14 mouse cellular contexts compared by ENCODE assay signal in the genomic region with DNA sequence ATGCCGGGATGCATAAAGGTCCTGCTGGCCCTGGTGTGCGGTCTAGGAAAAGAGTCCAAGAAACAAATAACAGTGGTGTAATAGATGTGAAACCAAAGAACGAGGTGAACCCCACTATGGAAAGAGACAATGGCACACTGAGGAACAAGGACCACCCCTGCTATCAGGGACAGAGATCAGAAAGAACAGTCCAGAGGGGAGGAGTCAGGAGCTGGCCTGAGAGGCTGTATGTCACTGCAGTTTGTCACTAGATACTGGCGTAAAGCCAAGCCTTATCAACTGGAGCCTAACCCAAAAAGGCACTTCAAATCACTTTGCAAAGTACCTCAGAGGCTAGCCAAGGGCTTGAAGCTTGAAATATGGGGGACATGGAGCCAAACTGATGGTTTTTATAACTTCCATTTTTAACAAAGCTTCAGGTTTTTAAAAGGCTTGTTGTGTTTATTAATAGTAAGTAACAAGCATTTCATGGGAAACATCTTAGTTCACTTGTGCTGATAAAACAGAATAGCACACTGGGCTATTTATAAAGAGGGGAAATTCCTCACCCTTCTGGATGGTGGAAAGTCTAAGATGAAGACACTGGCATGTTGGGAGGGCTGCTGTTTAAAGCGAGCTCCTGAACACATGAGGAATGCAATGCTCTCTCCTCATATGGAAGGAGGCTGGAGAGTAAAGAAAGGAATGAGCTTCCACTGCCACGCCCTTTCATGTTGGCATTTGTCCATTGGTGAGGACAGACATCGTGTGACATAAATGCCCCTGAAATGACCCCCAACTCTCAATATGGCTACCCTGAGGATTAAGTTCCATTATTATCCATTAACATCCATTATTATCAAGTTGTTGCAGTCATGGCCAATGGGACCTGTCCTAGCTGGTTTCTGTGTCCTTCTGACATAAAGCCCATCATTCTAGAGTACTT.
DNase-seq lines count a peak whose midpoint lies in the region; ATAC-seq lines count a peak whose summit lies in the region.
"Had no signal": no experiment of that assay in that cellular context is flagged by ENCODE, and none has a peak within 500 bp of the region (broad histone marks: within the 10 kb centered on the region; RNA-seq: fewer than 3 reads in every experiment).

No protein-coding gene starts in this region.

- H3K36me3 ChIP-seq in heart, embryonic 13.5 days, result no peaks in the 10 kb centered on the region
- H3K36me3 ChIP-seq in forebrain, embryonic 12.5 days (replicated peaks), result no peaks in the 10 kb centered on the region
- H3K36me3 ChIP-seq in forebrain, embryonic 14.5 days (ENCODE audit: control insufficient read depth, insufficient read depth, low read length), result no peaks in the 10 kb centered on the region
- H3K36me3 ChIP-seq: embryonic facial prominence, embryonic 13.5 days; midbrain, embryonic 15.5 days had no signal

- no peaks in the 10 kb centered on the region for H3K9me3 ChIP-seq in heart, embryonic 13.5 days
- no peaks in the 10 kb centered on the region for H3K9me3 ChIP-seq in forebrain, embryonic 12.5 days
- no peaks in the 10 kb centered on the region for H3K9me3 ChIP-seq in forebrain, embryonic 14.5 days (replicated peaks; ENCODE audit: control insufficient read depth, low read length)
- H3K9me3 ChIP-seq: embryonic facial prominence, embryonic 13.5 days; midbrain, embryonic 15.5 days had no signal

- no peaks in the 10 kb centered on the region for H3K27me3 ChIP-seq in heart, embryonic 13.5 days (replicated peaks)
- H3K27me3 ChIP-seq in forebrain, embryonic 12.5 days, result no peaks in the 10 kb centered on the region
- no peaks in the 10 kb centered on the region for H3K27me3 ChIP-seq in forebrain, embryonic 14.5 days (replicated peaks; ENCODE audit: control insufficient read depth, insufficient read depth, low read length)
- H3K27me3 ChIP-seq: embryonic facial prominence, embryonic 13.5 days; midbrain, embryonic 15.5 days; Patski had no signal

- DNase-seq in cerebellum, postnatal 10 days, result peak; percentile 44 to 46
- no peak for DNase-seq in cerebellum, adult 9-11 months
- peak; percentile 16 for DNase-seq in R1 (ENCODE audit: low read depth, low spot score)
- peak; percentile 40 to 60 for DNase-seq in kidney, postnatal 25 days
- DNase-seq in layer of hippocampus, adult 11-12 months (ENCODE audit: low spot score), result no peak
- no peak for DNase-seq in forebrain, embryonic 14.5 days (ENCODE audit: low spot score)
- DNase-seq: layer of hippocampus, postnatal 36 days; liver had no signal

- H3K4me2 ChIP-seq in heart, embryonic 13.5 days, result no peak overlapping the region
- no peak overlapping the region for H3K4me2 ChIP-seq in forebrain, embryonic 12.5 days
- no peak overlapping the region for H3K4me2 ChIP-seq in forebrain, embryonic 14.5 days (ENCODE audit: low read length)
- H3K4me2 ChIP-seq: embryonic facial prominence, embryonic 13.5 days; hindbrain, embryonic 14.5 days; midbrain, embryonic 15.5 days had no signal

- 26% methylated on average over 7 of the region's 7 CpGs for WGBS in heart, embryonic 13.5 days
- WGBS in forebrain, embryonic 12.5 days, result 69% methylated on average over 7 of the region's 7 CpGs
- 71% methylated on average over 7 of the region's 7 CpGs for WGBS in forebrain, embryonic 14.5 days

- peak; percentile 59; the same call in 1 of the 2 replicates for ATAC-seq in heart, embryonic 13.5 days (ENCODE audit: extremely low read depth, insufficient number of reproducible peaks, low FRiP score, low TSS enrichment)
- no peak for ATAC-seq in forebrain, embryonic 12.5 days (ENCODE audit: low FRiP score)
- ATAC-seq in forebrain, embryonic 14.5 days, result no peak
- ATAC-seq: midbrain, embryonic 15.5 days; Patski had no signal

- peaks cover 45% of the 10 kb centered on the region for H3K4me1 ChIP-seq in heart, embryonic 13.5 days
- H3K4me1 ChIP-seq in forebrain, embryonic 12.5 days, result no peaks in the 10 kb centered on the region
- H3K4me1 ChIP-seq in forebrain, embryonic 14.5 days (ENCODE audit: control insufficient read depth, insufficient read depth, low read length), result no peaks in the 10 kb centered on the region
- H3K4me1 ChIP-seq: midbrain, embryonic 15.5 days had no signal

- no peak overlapping the region for H3K9ac ChIP-seq in heart, embryonic 13.5 days
- no peak overlapping the region for H3K9ac ChIP-seq in forebrain, embryonic 12.5 days
- H3K9ac ChIP-seq in forebrain, embryonic 14.5 days (ENCODE audit: low read length), result no peak overlapping the region
- H3K9ac ChIP-seq: embryonic facial prominence, embryonic 13.5 days; hindbrain, embryonic 14.5 days; midbrain, embryonic 15.5 days had no signal

- H3K4me3 ChIP-seq in heart, embryonic 13.5 days, result no peak overlapping the region
- no peak overlapping the region for H3K4me3 ChIP-seq in forebrain, embryonic 12.5 days (replicated peaks)
- no peak overlapping the region for H3K4me3 ChIP-seq in forebrain, embryonic 14.5 days (ENCODE audit: low read depth, low read length)
- H3K4me3 ChIP-seq: embryonic facial prominence, embryonic 13.5 days; midbrain, embryonic 15.5 days had no signal

- H3K27ac ChIP-seq in heart, embryonic 13.5 days (replicated peaks), result peak overlapping the region; percentile 93
- no peak overlapping the region for H3K27ac ChIP-seq in forebrain, embryonic 12.5 days
- H3K27ac ChIP-seq in forebrain, embryonic 14.5 days (ENCODE audit: low read depth, low read length), result no peak overlapping the region
- H3K27ac ChIP-seq: embryonic facial prominence, embryonic 13.5 days; hindbrain, embryonic 14.5 days; midbrain, embryonic 15.5 days had no signal

Comparison
In these comparisons a context has a peak if more than half of its experiments do, and no peak if none do; other contexts are left out.
1. DNase-seq: peak in cerebellum, postnatal 10 days (2 of 2), R1 (single experiment) and kidney, postnatal 25 days (2 of 2); none in cerebellum, adult 9-11 months (single experiment), layer of hippocampus, adult 11-12 months (single experiment) and forebrain, embryonic 14.5 days (single experiment).